Mouse (Mus musculus) large intestine, adult 2 months (tissue): Measurements from ENCODE around the gene Ccdc181. TPM values are rescaled to one million over a fixed set of nuclear protein-coding genes. Genes with fewer than 3 reads are reported as not detected.
"Not testable (repeated sequence)": the region's sequence is repeated elsewhere in the genome, so short reads cannot be mapped to it uniquely, and the experiment has no call there.

ENCODE experiments used
- DNase-seq: peaks from one replicate; pipeline ENCODE4 v3.0.0-alpha.2; 2012; ENCODE audit warnings: low read depth, low spot score
- WGBS: fragments of 180-500 bp; shearing (Covaris S2); methylation state at CpG from one replicate; pipeline ENCODE4 v1.1.7; 2018; 5-methylcytosine and 5-hydroxymethylcytosine counted together
- polyA plus RNA-seq: library from polyadenylated mRNA; depleted of rRNA; stranded (reverse); fragments of >200 nt; gene quantifications from 2 replicates; pipeline ENCODE4 v1.2.3, GENCODE M21; 2012; rRNA removed

Gene Ccdc181
- 1.4 and 1.8 TPM in 2 replicates for polyA plus RNA-seq

GRCm38 (mm10) chr1:164275455-164275954 lies at the start of gene Ccdc181:
TSS of gene Ccdc181 (plus strand) at chr1:164275585.
- WGBS = 1% methylated on average over 31 of the region's 31 CpGs
- DNase-seq = peak; percentile 89

GRCm38 (mm10) chr1:164231937-164232570 lies 43.3 kb upstream of the Ccdc181 start:
- DNase-seq = not testable (repeated sequence)
- 77% methylated on average over 2 of the region's 4 CpGs for WGBS

- DNase-seq = no peak
- 70% methylated on average over 1 of the region's 1 CpGs for WGBS
These were observed 41.9 kb upstream of the Ccdc181 start for GRCm38 (mm10) chr1:164233447-164233846.

- WGBS = 28% methylated on average over 7 of the region's 7 CpGs
- no peak for DNase-seq
These were observed 40.3 kb upstream of the Ccdc181 start for GRCm38 (mm10) chr1:164235078-164235477.

GRCm38 (mm10) chr1:164236078-164236477 lies 39.3 kb upstream of the Ccdc181 start:
- no peak for DNase-seq
- 69% methylated on average over 7 of the region's 7 CpGs for WGBS

- 83% methylated on average over 2 of the region's 2 CpGs for WGBS
- no peak for DNase-seq
These were observed 33.9 kb upstream of the Ccdc181 start for GRCm38 (mm10) chr1:164241494-164241893.

GRCm38 (mm10) chr1:164242809-164243208 lies 32.6 kb upstream of the Ccdc181 start:
- no peak for DNase-seq
- WGBS = 80% methylated on average over 8 of the region's 8 CpGs

GRCm38 (mm10) chr1:164247442-164247841 lies 27.9 kb upstream of the Ccdc181 start:
- 64% methylated on average over 8 of the region's 8 CpGs for WGBS
- DNase-seq = no peak

- DNase-seq = no peak
- 16% methylated on average over 10 of the region's 10 CpGs for WGBS
These were observed 27.4 kb upstream of the Ccdc181 start for GRCm38 (mm10) chr1:164247971-164248370.

- under 1% methylated on average over 69 of the region's 79 CpGs for WGBS
- DNase-seq = peak; percentile 84
These were observed 26.7 kb upstream of the Ccdc181 start, which contains the start of gene Slc19a2 for GRCm38 (mm10) chr1:164248465-164249331. TSS of gene Slc19a2 (plus strand) at chr1:164249046.

- no peak for DNase-seq
- under 1% methylated on average over 33 of the region's 33 CpGs for WGBS
These were observed 26.1 kb upstream of the Ccdc181 start for GRCm38 (mm10) chr1:164249332-164249711.

- whole genome bisulfite sequencing = 35% methylated on average over 8 of the region's 8 CpGs
- DNase-seq = peak; percentile 22
These were observed 24.8 kb upstream of the Ccdc181 start for GRCm38 (mm10) chr1:164250391-164251150.

- no peak for DNase-seq
- WGBS = 83% methylated on average over 1 of the region's 1 CpGs
These were observed 23.9 kb upstream of the Ccdc181 start for GRCm38 (mm10) chr1:164251438-164251837.

GRCm38 (mm10) chr1:164252551-164252950 lies 22.8 kb upstream of the Ccdc181 start:
- 41% methylated on average over 5 of the region's 5 CpGs for WGBS
- no peak for DNase-seq

- WGBS = 89% methylated on average over 3 of the region's 3 CpGs
- no peak for DNase-seq
These were observed 20.5 kb upstream of the Ccdc181 start for GRCm38 (mm10) chr1:164254836-164255235.

- WGBS = 32% methylated on average over 16 of the region's 16 CpGs
- DNase-seq = peak; percentile 31
These were observed 15.0 kb upstream of the Ccdc181 start for GRCm38 (mm10) chr1:164260171-164261028.

- 44% methylated on average over 7 of the region's 7 CpGs for WGBS
- peak; percentile 25 for DNase-seq
These were observed 13.8 kb upstream of the Ccdc181 start for GRCm38 (mm10) chr1:164261553-164261952.

GRCm38 (mm10) chr1:164270941-164271340 lies 4.4 kb upstream of the Ccdc181 start:
- no peak for DNase-seq
- 88% methylated on average over 7 of the region's 7 CpGs for WGBS

GRCm38 (mm10) chr1:164273659-164274058 lies 1.7 kb upstream of the Ccdc181 start:
- no peak for DNase-seq
- WGBS = 85% methylated on average over 6 of the region's 6 CpGs
